Mouse (Mus musculus): ENCODE data around the gene Isg20.

- TF ChIP-seq CTCF (IDR thresholded peaks at IDR 0.05; ENCODE audit: borderline replicate concordance, insufficient read depth, low read length) (no peak), POLR2A (IDR thresholded peaks at IDR 0.05; ENCODE audit: low read depth, low read length) (no peak)
Observed at GRCm38 (mm10) chr7:78927266-78927665, 14.0 kb downstream of the Isg20 start.
